Mouse (Mus musculus): ENCODE results near the gene Cfc1.

Gene Cfc1

GRCm38 (mm10) chr1:34554275-34554674 lies 18.8 kb downstream of the Cfc1 start:
- no peak for DNase-seq

- DNase-seq, result no peak
These were observed 25.4 kb downstream of the Cfc1 start, which contains the start of gene Prss40 for GRCm38 (mm10) chr1:34560843-34561242. Gene Prss40 (minus strand): TSS chr1:34560943.

DNA sequence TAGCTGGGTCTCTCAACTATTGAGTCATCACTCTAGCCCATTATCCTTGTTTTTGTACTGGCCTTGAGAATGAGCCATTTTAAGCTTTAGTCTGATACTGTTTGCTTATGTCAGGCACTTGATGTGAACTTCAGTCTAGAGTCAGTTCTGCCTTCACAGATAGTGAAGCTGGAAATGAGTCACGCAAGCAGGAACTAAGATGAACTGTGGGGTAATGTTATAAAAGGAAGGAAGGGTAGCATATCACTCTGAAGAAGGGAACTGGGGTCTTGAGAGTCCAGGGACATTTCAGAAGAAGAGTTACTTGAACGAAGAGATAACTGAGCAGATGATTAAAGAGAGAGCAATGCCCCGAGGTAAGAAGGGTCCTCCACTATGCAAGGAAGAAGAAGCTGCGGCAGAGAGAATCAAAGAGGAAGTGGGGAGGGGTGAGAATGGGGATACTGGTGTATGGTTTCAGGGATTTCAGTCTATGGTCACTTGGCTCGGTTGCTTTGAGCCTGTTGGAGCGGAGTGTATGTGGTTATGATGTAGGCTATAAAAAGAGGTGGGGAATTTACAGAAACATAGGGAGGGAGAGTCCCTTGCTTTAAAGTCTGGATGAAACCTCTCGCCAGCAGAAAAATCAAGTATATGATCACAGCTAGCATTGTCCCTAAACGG lies 29.1 kb downstream of the Cfc1 start:
- DNase-seq, result no peak

- no peak for DNase-seq
These were observed 32.7 kb downstream of the Cfc1 start for GRCm38 (mm10) chr1:34568120-34568519.

DNA sequence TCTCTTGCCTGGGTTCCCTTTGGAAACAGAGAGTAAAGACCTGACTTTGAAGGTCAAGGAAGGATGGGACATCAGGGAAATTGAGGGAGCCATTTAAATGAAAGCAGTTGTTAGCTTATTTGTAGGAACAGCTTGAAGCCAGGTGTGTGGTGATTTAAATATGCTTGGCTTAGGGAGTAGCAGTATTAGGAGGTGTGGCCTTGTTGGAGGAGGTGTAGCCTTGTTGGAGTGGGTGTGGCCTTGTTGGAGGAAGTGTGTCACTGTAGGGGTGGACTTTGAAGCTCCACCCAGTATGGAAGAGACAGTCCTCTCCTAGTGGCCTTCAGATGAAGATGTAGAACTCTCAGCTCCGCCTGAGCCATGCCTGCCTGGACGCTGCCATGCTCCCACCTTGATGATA lies 34.4 kb downstream of the Cfc1 start:
- no peak for DNase-seq

GRCm38 (mm10) chr1:34571431-34571830 lies 36.0 kb downstream of the Cfc1 start:
- no peak for DNase-seq

DNA sequence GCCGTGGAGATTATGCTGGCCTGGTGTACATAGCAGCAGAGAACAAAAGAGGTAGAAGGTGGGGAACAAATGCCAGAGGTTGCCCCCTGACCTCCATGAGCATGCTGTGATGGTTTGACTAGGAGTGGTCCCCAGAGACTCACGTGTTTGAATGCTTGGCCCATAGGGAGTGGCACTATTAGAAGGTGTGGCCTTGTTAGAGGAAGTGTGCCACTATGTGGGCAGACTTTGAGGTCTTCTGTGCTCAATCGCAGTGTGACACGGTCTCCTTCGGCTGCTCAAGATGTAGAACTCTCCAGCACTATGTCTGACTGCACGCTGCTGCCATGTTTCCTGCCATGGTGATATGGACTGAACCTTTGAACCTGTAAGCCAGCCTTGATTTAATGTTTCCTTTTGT lies 37.8 kb downstream of the Cfc1 start:
- no peak for DNase-seq

- peak; percentile 16 for DNase-seq
These were observed 43.7 kb downstream of the Cfc1 start, which contains the start of gene Amer3 for GRCm38 (mm10) chr1:34578851-34579781. Gene Amer3 (plus strand): TSS chr1:34579657.

- no peak for DNase-seq
These were observed 44.4 kb downstream of the Cfc1 start for GRCm38 (mm10) chr1:34579782-34580356.

GRCm38 (mm10) chr1:34582218-34582617 lies 46.8 kb downstream of the Cfc1 start:
- DNase-seq, result no peak

GRCm38 (mm10) chr1:34583821-34584263 lies 48.4 kb downstream of the Cfc1 start:
- DNase-seq, result no peak

- DNase-seq, result no peak
These were observed 49.3 kb downstream of the Cfc1 start for GRCm38 (mm10) chr1:34584736-34585135.

GRCm38 (mm10) chr1:34587298-34588096 lies 52.0 kb downstream of the Cfc1 start:
- no peak for DNase-seq

All from kidney, adult 11 months (tissue).